Mouse (Mus musculus): ENCODE measurements around the gene Gm5934. TPM values are rescaled to one million over a fixed set of nuclear protein-coding genes. Genes with fewer than 3 reads are reported as not detected.
"Not testable (repeated sequence)": the region's sequence is repeated elsewhere in the genome, so short reads cannot be mapped to it uniquely, and the experiment has no call there.

Gene Gm5934
- polyA plus RNA-seq (2015; fragmentation: Nextera tagmentation; extraction: Ambion mirVana) = not detected in 2 replicates

DNA sequence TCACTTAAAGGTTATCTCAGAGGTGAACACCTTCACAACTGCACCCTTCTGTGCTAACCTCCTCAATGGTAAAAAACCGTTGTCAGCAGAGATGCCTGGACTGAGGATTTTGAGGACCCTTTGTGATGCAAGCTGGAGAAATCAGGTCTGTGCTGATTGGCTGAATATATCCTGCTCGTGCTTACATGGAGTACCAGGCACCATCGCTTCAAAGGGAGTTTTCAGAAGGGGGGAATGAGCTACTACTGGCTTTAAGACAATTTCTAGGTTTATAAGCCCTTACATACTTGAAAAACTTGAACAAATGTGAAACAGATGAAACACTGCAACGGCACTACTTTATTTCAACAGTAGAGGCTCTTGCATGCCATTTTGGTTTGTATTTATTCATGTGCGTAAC, at the start of gene Gm5934:
Gene Gm5934, minus strand, starts transcription at position 101 of the 400 bp plus-strand sequence.
- H3K9me3 ChIP-seq (ENCODE audit: control insufficient read depth, low read length); H3K9ac ChIP-seq (ENCODE audit: low read length); H3K36me3 ChIP-seq (ENCODE audit: control insufficient read depth, insufficient read depth, low read length); H3K27ac ChIP-seq (ENCODE audit: low read length); H3K4me2 ChIP-seq (ENCODE audit: low read depth, low read length); H3K27me3 ChIP-seq (ENCODE audit: control insufficient read depth, insufficient read depth, low read depth, low read length); H3K4me1 ChIP-seq (replicated peaks; ENCODE audit: control insufficient read depth, insufficient read depth, low read length); H3K4me3 ChIP-seq (ENCODE audit: low read length); ATAC-seq (ENCODE audit: low read depth): not testable (repeated sequence)
- 72% methylated on average over 5 of the region's 5 CpGs for WGBS

Other genes starting within 250 kb of the Gm5934 start
- not detected in 2 replicates for gene Gm4297, start 74.1 kb upstream of the Gm5934 start, polyA plus RNA-seq (2015; fragmentation: Nextera tagmentation; extraction: Ambion mirVana)

Measured in lung, embryonic 16.5 days (tissue).